Mouse (Mus musculus): ENCODE measurements at regions not wholly inside any gene's neighbourhood (a gene's known extent, or its start where the extent isn't known, plus 50 kb on each side); places are given as distances from the start of the nearest gene placed in this dataset.

- Histone ChIP-seq H3K4me1 (ENCODE audit: insufficient read depth) (no peaks in the 10 kb centered on the region), H3K27me3 (ENCODE audit: insufficient read depth, low read length) (no peaks in the 10 kb centered on the region), H3K36me3 (replicated peaks; ENCODE audit: insufficient read depth, low read length) (no peaks in the 10 kb centered on the region), H3K9ac (replicated peaks) (no peak overlapping the region), H3K27ac (ENCODE audit: low read depth) (no peak overlapping the region), H3K9me3 (ENCODE audit: low read length) (no peaks in the 10 kb centered on the region), H3K4me3 (ENCODE audit: low read depth, low read length) (no peak overlapping the region), H3K4me2 (ENCODE audit: low read depth, low read length) (no peak overlapping the region)
- 60% methylated on average over 5 of the region's 5 CpGs for WGBS (ENCODE audit: insufficient replicate concordance)
- no peak for TF ChIP-seq EP300 (IDR thresholded peaks at IDR 0.05; ENCODE audit: low read depth)
- ATAC-seq (no peak), DNase-seq (no peak)
Measured at GRCm38 (mm10) chr15:51682331-51682730, 2202.4 kb upstream of the Gm7489 start.

- no peaks in the 10 kb centered on the region for H3K4me1 ChIP-seq (ENCODE audit: insufficient read depth)
- 80% methylated on average over 13 of the region's 13 CpGs for WGBS (ENCODE audit: insufficient replicate concordance)
- TF ChIP-seq CTCF (IDR thresholded peaks at IDR 0.05; ENCODE audit: low read depth) = no peak
- TF ChIP-seq EP300 (IDR thresholded peaks at IDR 0.05; ENCODE audit: low read depth) = no peak
Measured at GRCm38 (mm10) chr15:51687007-51687540, 2197.6 kb upstream of the Gm7489 start.

DNA sequence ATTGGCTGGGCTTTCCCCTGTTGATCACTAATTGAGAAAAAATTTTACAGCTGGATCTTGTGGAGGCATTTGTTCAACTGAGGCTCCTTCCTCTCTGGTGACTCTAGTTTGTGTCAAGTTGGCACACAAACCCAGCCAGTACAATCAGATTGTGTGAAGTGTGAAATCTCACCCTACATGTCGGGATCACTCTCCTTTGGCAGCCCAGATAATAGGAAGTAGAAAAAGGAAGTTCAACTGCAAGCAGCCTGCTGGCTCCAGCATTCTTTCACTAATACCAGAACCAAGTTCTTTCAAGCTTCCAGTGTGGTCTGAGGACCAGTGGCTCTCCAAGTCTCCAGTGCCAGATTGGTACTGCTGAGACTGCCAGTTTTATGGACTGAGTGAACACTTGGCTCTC, 2195.2 kb upstream of the Gm7489 start:
- Histone ChIP-seq H3K4me1 (ENCODE audit: insufficient read depth) (no peaks in the 10 kb centered on the region), H3K27ac (ENCODE audit: low read depth) (no peak overlapping the region), H3K4me3 (ENCODE audit: low read depth, low read length) (no peak overlapping the region), H3K4me2 (ENCODE audit: low read depth, low read length) (no peak overlapping the region), H3K9me3 (ENCODE audit: low read length) (no peaks in the 10 kb centered on the region), H3K36me3 (replicated peaks; ENCODE audit: insufficient read depth, low read length) (no peaks in the 10 kb centered on the region), H3K27me3 (ENCODE audit: insufficient read depth, low read length) (no peaks in the 10 kb centered on the region), H3K9ac (replicated peaks) (no peak overlapping the region)
- 17% methylated on average over 1 of the region's 1 CpGs for WGBS (ENCODE audit: insufficient replicate concordance)
- TF ChIP-seq CTCF (IDR thresholded peaks at IDR 0.05; ENCODE audit: low read depth) (no peak), EP300 (IDR thresholded peaks at IDR 0.05; ENCODE audit: low read depth) (no peak)
- DNase-seq (no peak), ATAC-seq (0 out of 2 replicates have a peak, but pooled peaks have one; percentile 15)

More at GRCm38 (mm10) chr15:51687007-51687540, 2197.6 kb upstream of the Gm7489 start:
- H3K36me3 ChIP-seq (replicated peaks; ENCODE audit: insufficient read depth, low read length) = no peaks in the 10 kb centered on the region
- H3K27me3 ChIP-seq (ENCODE audit: insufficient read depth, low read length) = no peaks in the 10 kb centered on the region
- no peak overlapping the region for H3K4me2 ChIP-seq (ENCODE audit: low read depth, low read length)
- no peak overlapping the region for H3K27ac ChIP-seq (ENCODE audit: low read depth)
- ATAC-seq = no peak
- DNase-seq = no peak
- H3K9ac ChIP-seq (replicated peaks) = no peak overlapping the region
- H3K9me3 ChIP-seq (ENCODE audit: low read length) = no peaks in the 10 kb centered on the region
- no peak overlapping the region for H3K4me3 ChIP-seq (ENCODE audit: low read depth, low read length)

GRCm38 (mm10) chr15:51692671-51693070, 2192.0 kb upstream of the Gm7489 start:
- no peak overlapping the region for H3K4me2 ChIP-seq (ENCODE audit: low read depth, low read length)
- H3K27ac ChIP-seq (ENCODE audit: low read depth) = no peak overlapping the region
- no peaks in the 10 kb centered on the region for H3K27me3 ChIP-seq (ENCODE audit: insufficient read depth, low read length)
- no peak for TF ChIP-seq EP300 (IDR thresholded peaks at IDR 0.05; ENCODE audit: low read depth)
- no peak for TF ChIP-seq CTCF (IDR thresholded peaks at IDR 0.05; ENCODE audit: low read depth)
- ATAC-seq (no peak), DNase-seq (no peak)
- no peak overlapping the region for H3K9ac ChIP-seq (replicated peaks)
- no peaks in the 10 kb centered on the region for H3K4me1 ChIP-seq (ENCODE audit: insufficient read depth)
- H3K36me3 ChIP-seq (replicated peaks; ENCODE audit: insufficient read depth, low read length) = no peaks in the 10 kb centered on the region
- H3K4me3 ChIP-seq (ENCODE audit: low read depth, low read length) = no peak overlapping the region
- no peaks in the 10 kb centered on the region for H3K9me3 ChIP-seq (ENCODE audit: low read length)
- 61% methylated on average over 4 of the region's 4 CpGs for WGBS (ENCODE audit: insufficient replicate concordance)

DNA sequence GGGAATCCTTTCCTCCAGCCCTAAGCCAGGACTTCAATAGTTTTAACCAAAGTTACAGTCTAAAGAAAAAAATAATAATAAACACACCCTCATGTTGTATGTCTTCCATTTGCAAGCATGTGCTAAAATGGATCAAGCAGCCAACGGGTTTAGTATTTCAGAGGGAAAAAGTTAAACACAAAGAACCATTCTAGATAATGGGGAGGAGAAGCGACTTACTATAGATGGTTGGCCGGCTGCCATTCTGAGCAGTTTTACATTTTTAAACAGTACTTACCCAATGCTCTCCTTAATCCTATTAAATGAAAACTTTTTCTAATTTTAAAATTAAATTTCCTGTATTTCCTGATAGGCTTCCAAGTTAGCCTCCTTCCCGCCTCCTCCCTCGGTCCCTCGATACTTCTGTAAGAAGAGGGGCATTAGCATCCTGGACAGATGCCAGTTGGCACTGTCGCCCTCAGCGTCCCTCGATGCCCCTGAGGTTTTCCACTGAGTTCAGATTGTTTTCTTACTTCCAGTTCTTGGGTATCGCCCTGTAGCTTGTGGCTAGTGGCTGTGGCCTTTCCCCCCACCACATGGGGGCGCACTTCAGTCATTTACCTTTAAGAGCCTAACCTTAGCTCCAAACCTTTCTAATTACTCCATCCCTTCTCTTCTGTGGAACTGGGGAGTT, 2188.2 kb upstream of the Gm7489 start:
- H3K9me3 ChIP-seq (ENCODE audit: low read length) = no peaks in the 10 kb centered on the region
- TF ChIP-seq EP300 (IDR thresholded peaks at IDR 0.05; ENCODE audit: low read depth) (no peak), CTCF (IDR thresholded peaks at IDR 0.05; ENCODE audit: low read depth) (peak; percentile 69)
- H3K4me3 ChIP-seq (ENCODE audit: low read depth, low read length) = no peak overlapping the region
- no peak overlapping the region for H3K9ac ChIP-seq (replicated peaks)
- ATAC-seq = no peak
- WGBS (ENCODE audit: insufficient replicate concordance) = 67% methylated on average over 11 of the region's 11 CpGs
- H3K4me1 ChIP-seq (ENCODE audit: insufficient read depth) = no peaks in the 10 kb centered on the region
- DNase-seq = peak; percentile 61
- no peaks in the 10 kb centered on the region for H3K27me3 ChIP-seq (ENCODE audit: insufficient read depth, low read length)
- H3K36me3 ChIP-seq (replicated peaks; ENCODE audit: insufficient read depth, low read length) = no peaks in the 10 kb centered on the region
- H3K4me2 ChIP-seq (ENCODE audit: low read depth, low read length) = no peak overlapping the region
- H3K27ac ChIP-seq (ENCODE audit: low read depth) = no peak overlapping the region

- Histone ChIP-seq H3K9me3 (ENCODE audit: low read length) (no peaks in the 10 kb centered on the region), H3K9ac (replicated peaks) (no peak overlapping the region), H3K36me3 (replicated peaks; ENCODE audit: insufficient read depth, low read length) (no peaks in the 10 kb centered on the region), H3K4me2 (ENCODE audit: low read depth, low read length) (no peak overlapping the region), H3K4me1 (ENCODE audit: insufficient read depth) (no peaks in the 10 kb centered on the region), H3K27me3 (ENCODE audit: insufficient read depth, low read length) (no peaks in the 10 kb centered on the region), H3K4me3 (ENCODE audit: low read depth, low read length) (no peak overlapping the region), H3K27ac (ENCODE audit: low read depth) (no peak overlapping the region)
- ATAC-seq = no peak
- no peak for DNase-seq
- 93% methylated on average over 1 of the region's 1 CpGs for WGBS (ENCODE audit: insufficient replicate concordance)
- TF ChIP-seq EP300 (IDR thresholded peaks at IDR 0.05; ENCODE audit: low read depth) = no peak
Measured at GRCm38 (mm10) chr15:51704198-51704597, 2180.5 kb upstream of the Gm7489 start.
